Mouse (Mus musculus): ENCODE data around the gene Olfr24.

The Olfr24 gene

DNA sequence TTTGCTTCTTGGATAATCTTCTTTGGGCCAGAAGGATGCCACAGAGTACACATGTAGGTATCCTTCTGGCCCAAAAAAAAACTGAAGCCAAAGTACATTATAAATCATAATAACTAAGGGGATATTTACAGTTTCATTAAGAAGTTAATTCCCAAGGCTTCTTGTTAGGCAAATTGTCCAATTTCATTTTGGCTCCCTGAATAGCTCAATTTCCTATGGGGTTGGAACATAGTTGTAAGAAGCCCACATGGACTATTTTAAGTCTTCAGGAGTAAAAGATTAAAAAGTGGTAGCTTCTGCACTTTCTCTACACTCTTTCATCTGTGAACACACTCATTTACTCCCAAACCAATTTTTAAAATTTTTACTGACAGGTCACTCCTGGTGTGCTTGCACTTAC lies at the start of gene Olfr24:
Gene Olfr24, minus strand, starts transcription at position 101 of the 400 bp plus-strand sequence.
- DNase-seq (ENCODE audit: low read depth, low spot score), result no peak

DNA sequence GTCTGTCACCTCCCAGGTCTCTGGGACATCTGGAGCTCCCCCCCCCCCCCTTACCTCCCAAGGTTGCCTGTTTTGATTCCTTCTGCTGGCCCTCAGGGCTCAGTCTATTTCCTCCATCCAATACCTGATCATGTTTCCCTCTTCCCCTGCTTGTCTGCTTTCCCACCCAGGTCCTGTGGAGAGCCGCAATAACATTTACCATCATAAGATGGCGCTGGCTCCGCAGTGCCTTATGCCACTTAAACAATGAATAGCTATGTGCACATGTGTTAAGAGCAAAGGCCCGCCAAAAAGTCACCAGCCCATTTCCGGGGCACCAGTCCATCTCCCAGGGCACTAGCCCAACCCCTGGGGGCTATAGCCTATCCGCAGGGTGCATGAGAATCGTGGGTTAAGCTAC lies 21.5 kb upstream of the Olfr24 start:
- DNase-seq (ENCODE audit: low read depth, low spot score), result peak; percentile 57

DNA sequence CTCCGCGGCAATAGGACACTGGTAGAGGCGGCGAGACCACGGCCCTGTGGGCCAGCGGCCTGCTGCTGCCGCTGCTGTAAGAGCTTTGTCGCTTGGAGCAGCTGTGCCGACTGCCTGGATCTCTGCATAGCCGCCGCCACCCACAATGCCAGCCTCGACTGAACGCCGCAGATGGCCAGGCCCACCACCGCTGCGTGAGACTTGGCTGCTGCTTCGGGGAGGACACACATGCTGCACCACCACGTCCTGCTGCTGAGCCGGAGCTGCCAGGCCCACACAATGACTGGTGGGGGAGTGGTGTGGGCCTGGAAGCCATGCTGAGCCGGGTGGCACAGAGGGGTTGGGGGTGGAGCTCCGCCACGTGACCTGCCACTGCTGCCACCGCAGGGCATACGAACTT lies 15.7 kb upstream of the Olfr24 start:
- DNase-seq (ENCODE audit: low read depth, low spot score), result peak; percentile 56

DNA sequence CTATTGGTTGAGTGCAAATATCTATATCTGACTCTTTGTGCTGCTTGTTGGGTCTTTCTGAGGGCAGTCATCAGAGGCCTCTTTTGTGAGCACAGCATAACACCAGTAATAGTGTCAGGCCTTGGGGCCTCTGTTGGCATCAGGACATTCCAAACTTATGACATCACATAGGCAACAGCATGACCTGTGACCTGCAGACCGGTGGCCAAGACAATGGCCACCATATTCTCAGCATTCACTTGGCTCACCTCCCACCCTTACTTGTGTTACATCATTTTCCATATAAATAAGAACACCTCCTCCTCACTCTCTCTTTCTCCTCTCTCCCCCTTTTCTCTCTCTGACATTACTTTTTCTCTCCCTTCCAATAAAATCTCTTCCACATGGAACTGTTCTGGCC lies 15.2 kb upstream of the Olfr24 start:
- peak; percentile 45 for DNase-seq (ENCODE audit: low read depth, low spot score)

DNA sequence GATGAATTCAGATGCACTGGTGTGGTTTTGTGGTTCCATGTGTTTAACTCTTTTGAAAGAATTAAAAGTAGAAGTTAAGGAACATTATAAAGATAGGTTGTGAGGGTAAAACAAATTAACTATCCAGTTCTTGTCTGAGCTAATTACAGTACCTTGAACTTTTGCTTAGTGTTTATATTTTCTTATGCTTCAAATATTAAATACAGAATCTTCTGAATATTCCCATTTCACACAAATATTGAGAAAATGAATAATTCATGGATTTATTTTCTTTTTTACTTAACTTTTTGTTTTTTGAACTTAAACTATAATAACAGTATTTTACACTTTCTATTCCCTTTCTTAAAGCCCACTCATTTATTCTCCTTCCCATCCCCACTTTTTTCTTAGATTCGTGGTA lies 8.2 kb downstream of the Olfr24 start:
- DNase-seq (ENCODE audit: low read depth, low spot score), result no peak

DNA sequence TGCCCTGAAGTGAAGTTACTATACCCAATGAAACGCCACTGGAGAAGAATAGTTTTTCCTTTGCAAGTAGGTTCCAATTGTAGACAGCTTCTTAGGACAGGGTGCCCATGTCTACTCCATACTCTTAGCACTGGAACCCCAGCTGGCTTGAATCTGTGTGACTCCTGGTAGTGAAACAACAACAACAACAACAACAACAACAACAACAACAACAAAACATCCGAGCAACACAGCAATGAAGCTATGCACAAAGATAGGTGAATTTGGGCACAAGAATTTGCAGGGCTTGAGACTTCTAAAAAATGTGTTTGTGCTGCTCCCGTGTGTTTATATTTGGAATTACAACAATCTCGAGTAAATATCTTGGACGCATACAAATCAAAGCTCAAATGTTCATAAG lies 19.2 kb downstream of the Olfr24 start:
- DNase-seq (ENCODE audit: low read depth, low spot score), result peak; percentile 58

DNA sequence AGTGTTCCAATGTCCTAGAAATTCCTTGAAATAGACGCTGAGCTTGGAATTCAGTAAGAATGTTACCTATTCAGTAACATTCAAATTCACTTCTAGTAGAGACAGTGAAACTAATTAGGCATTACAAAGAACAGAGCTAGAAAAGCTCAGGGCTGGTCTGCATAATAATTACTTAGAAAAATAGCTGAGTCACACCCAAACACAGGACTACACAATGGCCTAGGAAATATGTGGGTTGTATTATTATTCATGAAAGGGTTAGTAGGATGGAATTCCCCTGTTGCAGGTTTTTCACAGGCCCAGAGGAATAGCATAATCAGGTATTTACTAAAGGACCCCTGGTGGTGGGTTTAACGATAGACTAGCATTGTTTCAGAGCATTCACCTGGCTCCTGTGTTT lies 29.6 kb downstream of the Olfr24 start:
- peak; percentile 89 for DNase-seq (ENCODE audit: low read depth, low spot score)

DNA sequence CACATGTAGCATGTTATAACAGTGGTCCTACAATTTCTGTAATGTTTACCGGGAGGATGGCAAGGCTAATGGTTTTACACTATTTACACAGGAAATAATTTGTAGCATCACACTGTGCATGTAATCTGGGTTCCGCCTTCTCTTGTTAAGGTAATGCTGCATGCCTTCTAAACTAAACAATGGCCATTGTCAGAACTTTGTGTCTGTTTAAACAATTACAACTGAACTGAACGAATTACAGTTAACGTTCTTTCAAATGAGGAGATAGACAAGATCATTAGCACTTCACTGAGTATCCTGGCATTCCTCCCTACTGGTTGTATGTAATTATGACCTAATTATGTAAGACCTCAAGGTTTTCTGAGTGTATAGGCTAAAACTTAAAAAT lies 41.1 kb downstream of the Olfr24 start:
- DNase-seq (ENCODE audit: low read depth, low spot score), result peak; percentile 65

DNA sequence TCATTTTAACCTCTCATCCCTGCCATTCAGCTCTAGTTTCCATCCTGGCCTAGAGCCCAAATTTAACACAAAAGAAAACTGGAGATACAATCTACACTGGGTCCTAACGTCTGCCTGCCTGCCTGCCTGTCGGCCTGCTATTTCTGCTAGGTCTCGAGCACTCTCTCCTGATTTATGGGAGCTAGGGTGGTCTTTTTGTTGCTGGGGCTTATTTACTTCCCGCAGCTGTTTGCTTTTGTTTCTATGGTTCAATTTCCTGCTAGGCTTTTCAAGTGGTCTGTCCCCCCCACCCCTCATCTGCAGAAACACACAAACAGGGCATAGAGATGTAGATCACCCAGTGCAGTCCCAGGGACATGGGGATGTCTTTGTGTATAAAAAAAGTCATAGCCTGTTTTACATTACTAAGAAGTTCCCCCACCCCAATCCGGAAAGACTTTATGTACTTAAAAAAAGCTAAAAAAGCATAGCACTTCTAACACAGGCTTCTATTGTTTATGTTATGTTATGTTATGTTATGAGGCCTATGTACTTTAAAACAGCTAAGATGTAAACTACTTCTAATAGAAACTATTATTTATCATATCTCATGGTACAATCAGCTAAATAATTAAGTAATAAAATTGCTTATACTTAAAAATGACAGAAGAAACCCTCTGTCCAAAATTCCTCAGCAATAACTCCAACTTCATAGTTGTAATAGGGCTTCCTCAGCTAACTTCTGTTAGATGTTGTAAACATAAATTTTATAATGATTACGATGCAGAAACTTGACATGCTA lies 41.7 kb downstream of the Olfr24 start:
- peak; percentile 68 for DNase-seq (ENCODE audit: low read depth, low spot score)

DNA sequence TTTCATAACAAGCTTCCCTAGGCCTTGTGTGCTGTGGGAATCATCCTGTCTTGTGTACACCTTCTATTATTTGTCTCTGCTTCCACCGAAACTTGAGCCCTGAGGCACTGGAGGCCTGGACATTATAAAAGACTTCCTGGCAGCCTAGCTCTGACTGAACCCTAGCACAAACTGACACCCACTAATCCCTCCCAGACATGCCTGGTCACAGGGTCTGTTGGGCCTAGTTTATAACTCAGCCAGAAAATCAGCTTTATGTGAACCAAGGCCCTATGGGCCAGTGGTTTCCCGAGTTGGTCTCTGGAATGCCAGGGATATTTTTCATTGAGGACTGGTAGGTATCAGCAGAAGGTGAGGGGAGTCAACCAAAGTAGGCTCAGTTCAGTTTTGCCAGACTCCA lies 42.8 kb downstream of the Olfr24 start:
- no peak for DNase-seq (ENCODE audit: low read depth, low spot score)

DNA sequence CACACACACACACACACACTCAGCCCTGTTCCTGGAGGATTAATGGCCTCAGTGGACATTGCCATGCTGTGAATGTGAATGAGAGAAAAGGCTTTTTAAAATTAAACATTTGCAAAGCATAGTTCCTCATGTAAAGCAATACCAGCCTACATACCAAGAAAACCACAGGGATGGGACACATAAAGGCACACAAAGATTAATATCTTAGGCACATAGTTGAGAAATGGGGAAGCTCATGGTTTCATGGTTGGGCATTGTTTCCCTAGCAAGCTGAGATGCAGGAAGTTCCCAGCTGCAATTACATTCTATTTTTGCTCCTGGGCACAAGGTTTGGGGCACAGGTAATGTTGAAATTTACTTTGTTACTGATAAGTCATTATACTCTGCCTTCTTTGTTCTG lies 58.2 kb downstream of the Olfr24 start:
- no peak for DNase-seq (ENCODE audit: low read depth, low spot score)

All from ZHBTc4 (cell line).